Mouse (Mus musculus) mesoderm, embryonic 11.5 days (tissue): ENCODE data around the gene Med18.
"Not testable (repeated sequence)": the region's sequence is repeated elsewhere in the genome, so short reads cannot be mapped to it uniquely, and the experiment has no call there.

ENCODE experiments used
- DNase-seq: peaks from one replicate; pipeline ENCODE4 v3.0.0-alpha.2; 2012; ENCODE audit warnings: low read depth, low spot score

Gene Med18

GRCm38 (mm10) chr4:132421923-132422782 is 41.6 kb downstream of the Med18 start, which contains the start of gene Phactr4:
TSS of gene Phactr4 (minus strand) at chr4:132422489.
- peak; percentile 96 for DNase-seq

- DNase-seq: no peak
Measured at GRCm38 (mm10) chr4:132421556-132421922, 42.2 kb downstream of the Med18 start.

- no peak for DNase-seq
Measured at GRCm38 (mm10) chr4:132420471-132420870, 43.2 kb downstream of the Med18 start.

GRCm38 (mm10) chr4:132415966-132416365 is 47.8 kb downstream of the Med18 start:
- DNase-seq: no peak

GRCm38 (mm10) chr4:132413257-132413656 is 50.5 kb downstream of the Med18 start:
- not testable (repeated sequence) for DNase-seq

GRCm38 (mm10) chr4:132411322-132412094 is 52.2 kb downstream of the Med18 start:
- no peak for DNase-seq

- DNase-seq: no peak
Measured at GRCm38 (mm10) chr4:132409587-132410229, 54.0 kb downstream of the Med18 start.
